Mouse (Mus musculus) hindlimb bud, embryonic 11.5 days (tissue): ENCODE results near the gene 1700030K09Rik.

Source experiments
- DNase-seq: peaks from one replicate; pipeline ENCODE4 v3.0.0-alpha.2; 2012; ENCODE audit warnings: low read depth, low spot score; ENCODE audit errors: extremely low spot score

The 1700030K09Rik gene

DNA sequence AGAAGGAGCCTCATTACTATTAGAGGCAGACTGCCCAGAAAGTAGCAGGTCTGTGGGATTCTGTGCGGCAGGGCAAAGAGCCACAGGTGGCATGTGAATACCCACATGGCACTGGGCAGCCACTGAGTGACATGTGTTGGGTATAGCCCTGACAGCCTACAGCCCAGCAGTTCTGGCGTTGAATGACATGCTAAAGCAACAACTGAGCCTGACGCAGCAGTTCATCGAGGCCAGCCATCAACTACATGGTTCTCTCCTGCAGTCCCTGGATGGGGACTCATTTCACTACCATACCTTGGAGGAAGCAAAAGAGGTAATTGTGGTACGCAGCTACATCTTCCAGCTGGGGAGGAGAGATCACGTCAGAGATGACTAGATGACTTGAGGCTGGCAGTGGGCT lies 14.8 kb downstream of the 1700030K09Rik start:
- DNase-seq, result no peak

DNA sequence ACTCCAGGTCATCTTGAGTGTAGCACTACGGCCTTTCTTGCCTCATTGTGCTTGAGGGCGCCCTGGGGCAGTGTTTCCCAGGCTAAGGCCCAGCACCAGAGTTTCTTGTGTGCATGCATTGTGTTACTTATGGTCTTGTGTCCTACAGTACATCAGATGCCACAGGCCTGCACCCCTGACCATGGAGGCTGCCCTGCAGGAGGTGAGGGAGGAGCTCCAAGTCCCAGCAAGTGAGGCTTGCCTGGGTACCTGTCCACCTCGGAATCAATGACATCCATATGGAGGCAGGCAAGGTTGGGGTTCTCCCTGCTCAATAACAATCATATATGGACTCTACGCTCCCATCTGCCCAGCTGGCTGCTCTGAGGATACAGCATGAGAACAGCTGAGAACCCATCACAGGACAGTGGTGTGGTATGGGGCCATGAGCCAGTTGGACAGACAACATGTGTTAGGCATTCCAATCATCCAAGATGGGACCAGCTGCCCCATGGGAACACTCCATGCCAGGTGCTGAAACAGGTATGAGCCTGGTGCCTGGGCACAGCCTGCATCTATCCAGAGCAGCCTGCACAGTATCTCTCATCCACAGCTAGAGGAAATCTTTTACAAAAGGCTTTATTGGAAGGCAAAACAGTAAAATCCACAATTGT lies 16.3 kb downstream of the 1700030K09Rik start:
- no peak for DNase-seq

DNA sequence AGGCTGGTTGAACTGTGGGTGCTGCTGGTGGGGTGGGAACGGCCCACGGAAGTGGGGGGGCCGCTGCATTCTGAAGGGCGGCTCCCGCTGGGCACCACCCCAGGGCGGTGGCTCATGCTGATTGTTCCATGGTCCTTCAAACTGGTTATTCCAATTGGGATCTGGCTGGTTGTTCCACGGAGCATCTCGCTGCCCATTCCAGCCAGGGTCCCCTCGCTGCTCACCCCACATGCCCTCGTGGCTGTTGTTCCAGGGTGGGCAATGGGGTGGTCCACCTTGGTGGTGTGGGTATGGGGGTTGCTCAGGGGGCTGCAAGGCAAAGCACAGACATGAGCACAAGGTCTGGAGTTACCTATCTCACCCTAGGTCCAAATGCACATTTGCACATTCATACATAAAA lies 20.5 kb downstream of the 1700030K09Rik start:
- no peak for DNase-seq

DNA sequence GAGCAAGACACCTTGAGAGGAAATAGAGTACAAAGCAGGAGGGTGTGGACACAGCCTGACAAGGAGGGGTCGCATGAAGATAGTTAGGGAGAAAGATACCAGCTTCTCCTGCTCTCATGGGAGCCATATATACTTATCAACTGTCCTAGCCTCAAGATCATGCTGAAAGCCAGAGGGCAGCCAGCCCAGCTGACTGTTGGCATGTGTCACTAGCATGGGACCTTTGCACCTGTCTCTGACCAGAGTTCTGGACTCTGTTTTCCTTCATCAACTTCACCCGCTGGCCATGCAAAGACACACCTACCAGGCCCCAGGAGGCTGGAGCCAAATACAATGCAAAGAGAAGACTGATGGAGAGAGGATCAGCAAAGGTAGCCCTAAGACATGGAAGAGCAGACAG lies 25.6 kb downstream of the 1700030K09Rik start:
- no peak for DNase-seq

DNA sequence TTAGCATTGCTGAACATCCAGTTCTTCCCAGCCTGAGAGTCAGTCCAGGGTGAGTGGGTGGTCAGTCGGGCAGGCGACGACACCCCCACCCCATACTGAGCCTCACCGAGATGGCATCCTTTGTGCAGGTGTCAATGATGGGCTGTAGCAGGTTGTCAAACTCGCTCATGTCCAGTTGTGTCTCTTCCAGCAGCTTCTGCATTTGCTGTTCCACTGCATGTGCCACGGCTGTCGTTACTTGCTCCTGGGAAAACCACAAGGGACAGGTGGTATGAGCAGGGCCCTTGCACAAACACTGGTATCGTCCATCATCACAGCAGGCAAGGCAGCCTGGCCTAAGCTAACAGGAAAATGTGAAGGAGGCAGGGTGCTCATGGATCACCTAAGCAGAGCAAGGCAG lies 26.3 kb downstream of the 1700030K09Rik start:
- no peak for DNase-seq

DNA sequence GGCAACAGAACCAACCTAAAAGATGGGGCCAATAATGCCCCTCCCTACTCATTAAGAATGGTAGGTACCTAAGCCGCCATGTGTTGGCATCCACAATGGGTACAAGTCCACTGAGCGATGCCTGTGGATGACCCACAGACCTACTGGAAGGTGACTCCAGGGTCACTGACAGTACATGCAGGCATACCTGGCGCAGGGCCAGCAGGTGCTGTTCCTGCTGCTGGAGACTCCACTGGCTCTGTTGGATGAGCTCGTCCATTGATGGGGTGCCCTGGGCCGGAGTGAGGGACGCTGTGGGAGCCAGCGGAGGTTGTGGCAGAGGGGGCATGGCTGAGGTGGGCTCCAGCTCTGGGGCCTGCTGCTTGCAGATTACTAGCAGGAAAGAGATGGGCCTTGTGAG lies 27.0 kb downstream of the 1700030K09Rik start:
- no peak for DNase-seq

GRCm38 (mm10) chr8:72474826-72475546 lies 31.3 kb downstream of the 1700030K09Rik start, which contains the start of gene Cherp:
Cherp (minus strand) TSS chr8:72475226.
- peak; percentile 96 for DNase-seq

DNA sequence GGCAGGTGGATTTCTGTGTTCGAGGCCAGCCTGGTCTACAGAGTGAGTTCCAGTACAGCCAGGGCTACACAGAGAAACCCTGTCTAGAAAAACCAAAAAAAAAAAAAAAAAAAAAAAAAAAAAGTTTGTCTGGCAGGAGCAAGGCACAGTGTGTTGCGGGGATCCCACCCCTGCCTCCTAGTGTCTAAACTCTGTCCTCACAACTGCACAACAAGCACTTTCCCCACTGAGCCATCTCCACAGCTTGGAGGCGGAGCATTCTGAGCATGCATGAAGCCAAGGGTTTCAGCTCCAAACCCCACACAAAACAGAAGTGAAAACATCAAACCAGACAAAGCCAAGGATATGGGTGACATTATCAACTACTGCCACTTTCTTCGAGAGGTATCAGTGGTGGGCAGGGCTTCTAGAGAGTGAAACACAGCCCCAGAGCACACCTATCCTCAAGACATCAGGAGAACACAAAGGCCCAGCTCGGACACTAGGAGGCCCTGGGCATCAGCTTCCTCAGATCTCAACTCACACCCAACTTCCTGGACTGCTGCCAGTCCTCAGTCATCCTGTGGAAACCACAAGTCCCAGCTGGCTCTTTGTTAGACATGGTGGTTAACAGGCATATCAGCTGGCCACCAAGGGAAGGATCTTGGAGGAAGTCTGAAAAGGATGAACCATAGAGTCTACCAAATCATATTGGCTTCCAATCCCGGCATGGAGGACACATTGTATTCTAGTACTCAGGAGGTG lies 41.9 kb downstream of the 1700030K09Rik start:
- DNase-seq, result no peak

DNA sequence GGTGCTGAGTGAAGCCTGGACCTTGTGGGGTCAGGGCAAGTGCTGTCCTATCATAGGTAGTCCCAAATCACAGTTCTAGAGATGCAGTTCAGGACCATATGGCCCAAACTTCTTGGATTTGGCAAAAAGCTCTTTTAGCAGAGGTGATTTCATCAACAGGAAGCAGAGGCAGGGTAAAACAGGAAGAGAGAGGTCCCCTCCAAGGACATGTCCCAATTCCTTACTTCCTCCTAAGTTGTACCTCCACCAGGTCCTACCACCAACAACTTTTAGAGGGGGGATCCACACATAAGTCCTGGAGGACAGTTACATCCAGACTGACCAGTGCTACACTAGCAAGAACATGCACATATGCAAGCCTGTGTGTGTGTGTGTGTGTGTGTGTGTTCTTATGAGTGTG lies 43.3 kb downstream of the 1700030K09Rik start:
- no peak for DNase-seq

DNA sequence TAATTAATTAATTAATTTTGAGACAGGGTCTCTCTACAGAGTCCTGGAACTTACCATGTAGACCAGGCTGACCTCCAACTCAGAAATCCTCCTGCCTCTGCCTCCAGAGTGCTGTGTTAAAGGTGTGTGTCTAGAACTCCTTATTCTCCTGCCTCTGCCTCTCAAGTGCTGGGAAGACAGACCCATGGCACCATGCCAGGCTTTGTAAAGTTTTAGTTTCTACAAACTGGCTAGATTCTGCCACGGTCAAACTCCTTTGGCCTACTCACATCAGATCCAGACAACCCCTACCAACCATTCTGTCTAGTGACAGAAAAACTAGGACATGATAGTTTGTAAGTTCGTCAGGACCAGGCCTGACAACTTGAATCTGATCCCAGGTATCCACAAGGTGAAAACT lies 47.3 kb downstream of the 1700030K09Rik start:
- no peak for DNase-seq

DNA sequence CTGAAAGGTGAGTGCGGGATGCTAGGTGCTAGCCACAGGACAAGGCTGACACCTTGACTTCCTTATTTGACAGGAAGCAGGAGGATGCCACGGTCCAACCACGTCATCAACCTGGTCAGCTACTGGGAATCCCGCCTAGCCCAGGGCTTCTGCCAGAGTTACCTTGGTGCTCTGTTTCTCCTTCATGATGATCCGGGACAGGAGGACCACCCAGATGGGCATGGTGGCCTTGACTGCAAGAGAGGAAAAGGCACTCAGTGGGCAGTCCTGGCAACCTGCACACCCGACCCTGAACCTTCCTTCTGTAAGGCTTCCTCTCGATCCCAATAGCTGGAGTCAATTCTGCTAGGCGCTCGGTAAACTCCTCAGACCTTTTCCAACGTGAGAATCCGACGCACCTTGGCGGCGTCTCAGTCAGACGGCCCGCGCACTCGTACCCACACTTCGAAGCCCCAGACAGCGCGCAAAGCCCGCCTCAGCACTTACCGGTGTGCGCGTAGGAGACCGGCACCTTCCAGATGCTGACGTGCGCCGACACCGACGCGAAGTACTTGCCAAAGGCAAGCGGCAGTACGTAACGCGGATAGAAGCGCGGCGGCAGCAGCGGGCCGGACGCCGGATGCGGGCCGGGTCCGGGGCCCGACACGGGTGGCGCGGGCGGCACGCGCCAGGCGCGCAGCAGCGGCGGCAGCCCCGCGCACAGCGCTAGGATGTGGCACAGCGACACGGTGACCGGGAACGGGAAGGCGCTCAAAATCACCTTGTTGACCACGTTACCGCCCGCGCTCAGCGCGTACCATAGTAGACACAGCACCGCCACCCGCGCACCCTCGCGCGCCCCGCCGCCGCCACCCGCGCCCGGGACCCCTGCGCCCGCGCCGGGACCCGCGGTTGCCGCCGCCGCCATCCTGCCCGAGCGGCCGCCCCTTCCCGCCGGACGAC lies 48.3 kb downstream of the 1700030K09Rik start, which contains the start of gene Slc35e1:
TSS of gene Slc35e1 (minus strand) at position 935 of the 942 bp plus-strand sequence.
- no peak for DNase-seq

- peak; percentile 93 for DNase-seq
Measured at GRCm38 (mm10) chr8:72492622-72493081, 49.0 kb downstream of the 1700030K09Rik start.

- no peak for DNase-seq
Measured at GRCm38 (mm10) chr8:72493381-72493780, 49.7 kb downstream of the 1700030K09Rik start.

- no peak for DNase-seq
Measured at GRCm38 (mm10) chr8:72495411-72496111, 51.9 kb downstream of the 1700030K09Rik start.

GRCm38 (mm10) chr8:72496217-72496616 lies 52.5 kb downstream of the 1700030K09Rik start:
- DNase-seq, result no peak

GRCm38 (mm10) chr8:72497911-72498310 lies 54.2 kb downstream of the 1700030K09Rik start:
- DNase-seq, result no peak

DNA sequence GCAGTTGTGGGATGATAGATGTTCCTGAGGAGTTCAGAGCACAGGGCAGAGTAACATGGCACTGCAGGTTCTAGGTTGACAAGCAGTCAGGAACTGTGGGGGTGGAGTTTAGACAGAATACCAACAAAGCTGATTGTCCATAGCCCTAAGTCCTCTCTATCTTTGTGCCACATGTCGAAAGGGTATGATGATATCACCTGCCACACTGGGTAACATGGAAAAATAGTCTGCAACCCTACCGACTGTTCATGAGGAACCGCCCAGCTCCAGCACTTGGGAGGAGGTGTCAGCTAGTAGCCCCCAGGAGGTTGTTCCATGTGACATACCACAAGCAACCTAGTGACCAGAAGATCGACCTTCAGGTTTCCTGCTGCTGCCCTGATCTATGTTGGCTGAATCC lies 54.8 kb downstream of the 1700030K09Rik start:
- no peak for DNase-seq

GRCm38 (mm10) chr8:72499521-72500284 lies 56.0 kb downstream of the 1700030K09Rik start:
- no peak for DNase-seq

GRCm38 (mm10) chr8:72500521-72500931 lies 56.8 kb downstream of the 1700030K09Rik start:
- no peak for DNase-seq
